Mouse (Mus musculus): Measurements from ENCODE around the gene Rnf207. TPM values are rescaled to one million over a fixed set of nuclear protein-coding genes. Genes with fewer than 3 reads are reported as not detected.

The Rnf207 gene
- polyA plus RNA-seq, 1 experiment from 2014 or later: 1.1 TPM

GRCm38 (mm10) chr4:152291562-152291961 lies 27.2 kb downstream of the Rnf207 start, which contains the start of gene Hes3:
TSS of gene Hes3 (minus strand) at chr4:152291662.
- Histone ChIP-seq H3K27ac (ENCODE audit: low read depth, low read length) (peak within 1 kb of the TSS; percentile 40), H3K4me1 (ENCODE audit: control insufficient read depth, insufficient read depth, low read length) (peaks cover 71% of the 10 kb centered on the region), H3K4me3 (ENCODE audit: low read depth, low read length) (peak within 1 kb of the TSS; percentile 25), H3K9ac (ENCODE audit: low read length) (peak within 1 kb of the TSS; percentile 48), H3K36me3 (ENCODE audit: control insufficient read depth, insufficient read depth, low read length) (no peaks in the 10 kb centered on the region), H3K9me3 (ENCODE audit: control insufficient read depth, low read length) (no peaks in the 10 kb centered on the region), H3K27me3 (ENCODE audit: control insufficient read depth, insufficient read depth, low read length) (peaks cover 71% of the 10 kb centered on the region), H3K4me2 (peak within 1 kb of the TSS; percentile 45)
- peak; percentile 84 for DNase-seq (ENCODE audit: low spot score, missing footprints)
- WGBS: 13% methylated on average over 6 of the region's 6 CpGs
- no peak for ATAC-seq (ENCODE audit: low FRiP score)

GRCm38 (mm10) chr4:152290991-152291390 lies 27.8 kb downstream of the Rnf207 start:
- H3K4me2 ChIP-seq: peak overlapping the region; percentile 45
- 6% methylated on average over 11 of the region's 11 CpGs for WGBS
- peaks cover 75% of the 10 kb centered on the region for H3K4me1 ChIP-seq (ENCODE audit: control insufficient read depth, insufficient read depth, low read length)
- H3K27me3 ChIP-seq (ENCODE audit: control insufficient read depth, insufficient read depth, low read length): peaks cover 77% of the 10 kb centered on the region
- peak overlapping the region; percentile 25 for H3K4me3 ChIP-seq (ENCODE audit: low read depth, low read length)
- H3K9ac ChIP-seq (ENCODE audit: low read length): peak overlapping the region; percentile 48
- no peak for ATAC-seq (ENCODE audit: low FRiP score)
- peak; percentile 91 for DNase-seq (ENCODE audit: low spot score, missing footprints)
- H3K27ac ChIP-seq (ENCODE audit: low read depth, low read length): no peak overlapping the region
- no peaks in the 10 kb centered on the region for H3K36me3 ChIP-seq (ENCODE audit: control insufficient read depth, insufficient read depth, low read length)
- no peaks in the 10 kb centered on the region for H3K9me3 ChIP-seq (ENCODE audit: control insufficient read depth, low read length)

- DNase-seq (ENCODE audit: low spot score, missing footprints): peak; percentile 97
- H3K4me3 ChIP-seq (ENCODE audit: low read depth, low read length): peak overlapping the region; percentile 25
- H3K36me3 ChIP-seq (ENCODE audit: control insufficient read depth, insufficient read depth, low read length): no peaks in the 10 kb centered on the region
- H3K9ac ChIP-seq (ENCODE audit: low read length): peak overlapping the region; percentile 48
- peak overlapping the region; percentile 45 for H3K4me2 ChIP-seq
- H3K27ac ChIP-seq (ENCODE audit: low read depth, low read length): peak overlapping the region; percentile 30; the same call in 1 of the 2 replicates
- H3K27me3 ChIP-seq (ENCODE audit: control insufficient read depth, insufficient read depth, low read length): peaks cover 79% of the 10 kb centered on the region
- H3K9me3 ChIP-seq (ENCODE audit: control insufficient read depth, low read length): no peaks in the 10 kb centered on the region
- H3K4me1 ChIP-seq (ENCODE audit: control insufficient read depth, insufficient read depth, low read length): peaks cover 75% of the 10 kb centered on the region
- under 1% methylated on average over 39 of the region's 39 CpGs for WGBS
- ATAC-seq (ENCODE audit: low FRiP score): peak; percentile 64
Observed at GRCm38 (mm10) chr4:152290385-152290784, 28.4 kb downstream of the Rnf207 start.

- ATAC-seq (ENCODE audit: low FRiP score) (no peak), DNase-seq (ENCODE audit: low spot score, missing footprints) (peak; percentile 94)
- H3K36me3 ChIP-seq (ENCODE audit: control insufficient read depth, insufficient read depth, low read length): no peaks in the 10 kb centered on the region
- no peaks in the 10 kb centered on the region for H3K9me3 ChIP-seq (ENCODE audit: control insufficient read depth, low read length)
- peaks cover 67% of the 10 kb centered on the region for H3K4me1 ChIP-seq (ENCODE audit: control insufficient read depth, insufficient read depth, low read length)
- peak overlapping the region; percentile 49 for H3K4me2 ChIP-seq
- H3K27ac ChIP-seq (ENCODE audit: low read depth, low read length): no peak overlapping the region
- H3K4me3 ChIP-seq (ENCODE audit: low read depth, low read length): no peak overlapping the region
- H3K9ac ChIP-seq (ENCODE audit: low read length): no peak overlapping the region
- peaks cover 88% of the 10 kb centered on the region for H3K27me3 ChIP-seq (ENCODE audit: control insufficient read depth, insufficient read depth, low read length)
- 28% methylated on average over 18 of the region's 18 CpGs for WGBS
Observed at GRCm38 (mm10) chr4:152288398-152288945, 30.3 kb downstream of the Rnf207 start.

GRCm38 (mm10) chr4:152287317-152288120 lies 31.3 kb downstream of the Rnf207 start:
- H3K27me3 ChIP-seq (ENCODE audit: control insufficient read depth, insufficient read depth, low read length): peaks cover 89% of the 10 kb centered on the region
- no peak overlapping the region for H3K27ac ChIP-seq (ENCODE audit: low read depth, low read length)
- no peaks in the 10 kb centered on the region for H3K9me3 ChIP-seq (ENCODE audit: control insufficient read depth, low read length)
- H3K4me3 ChIP-seq (ENCODE audit: low read depth, low read length): peak overlapping the region; percentile 22; the same call in 1 of the 2 replicates
- WGBS: 7% methylated on average over 19 of the region's 19 CpGs
- ATAC-seq (ENCODE audit: low FRiP score) (no peak), DNase-seq (ENCODE audit: low spot score, missing footprints) (peak; percentile 92)
- H3K9ac ChIP-seq (ENCODE audit: low read length): peak overlapping the region; percentile 36; the same call in 1 of the 2 replicates
- peak overlapping the region; percentile 49 for H3K4me2 ChIP-seq
- H3K4me1 ChIP-seq (ENCODE audit: control insufficient read depth, insufficient read depth, low read length): peaks cover 65% of the 10 kb centered on the region
- H3K36me3 ChIP-seq (ENCODE audit: control insufficient read depth, insufficient read depth, low read length): no peaks in the 10 kb centered on the region

- Histone ChIP-seq H3K9me3 (ENCODE audit: control insufficient read depth, low read length) (no peaks in the 10 kb centered on the region), H3K4me3 (ENCODE audit: low read depth, low read length) (peak overlapping the region; percentile 22; the same call in 1 of the 2 replicates), H3K4me2 (peak overlapping the region; percentile 49), H3K36me3 (ENCODE audit: control insufficient read depth, insufficient read depth, low read length) (no peaks in the 10 kb centered on the region), H3K9ac (ENCODE audit: low read length) (peak overlapping the region; percentile 36; the same call in 1 of the 2 replicates), H3K27me3 (ENCODE audit: control insufficient read depth, insufficient read depth, low read length) (peaks cover 91% of the 10 kb centered on the region), H3K4me1 (ENCODE audit: control insufficient read depth, insufficient read depth, low read length) (peaks cover 59% of the 10 kb centered on the region), H3K27ac (ENCODE audit: low read depth, low read length) (no peak overlapping the region)
- WGBS: 3% methylated on average over 26 of the region's 26 CpGs
- DNase-seq (ENCODE audit: low spot score, missing footprints) (peak; percentile 97), ATAC-seq (ENCODE audit: low FRiP score) (no peak)
Observed at GRCm38 (mm10) chr4:152286887-152287286, 31.9 kb downstream of the Rnf207 start.

GRCm38 (mm10) chr4:152286183-152286582 lies 32.6 kb downstream of the Rnf207 start:
- Histone ChIP-seq H3K27me3 (ENCODE audit: control insufficient read depth, insufficient read depth, low read length) (peaks cover 92% of the 10 kb centered on the region), H3K4me1 (ENCODE audit: control insufficient read depth, insufficient read depth, low read length) (peaks cover 52% of the 10 kb centered on the region), H3K9ac (ENCODE audit: low read length) (peak overlapping the region; percentile 18; the same call in 1 of the 2 replicates), H3K9me3 (ENCODE audit: control insufficient read depth, low read length) (no peaks in the 10 kb centered on the region), H3K27ac (ENCODE audit: low read depth, low read length) (no peak overlapping the region), H3K4me3 (ENCODE audit: low read depth, low read length) (peak overlapping the region; percentile 22), H3K4me2 (peak overlapping the region; percentile 49), H3K36me3 (ENCODE audit: control insufficient read depth, insufficient read depth, low read length) (no peaks in the 10 kb centered on the region)
- WGBS: under 1% methylated on average over 32 of the region's 32 CpGs
- peak; percentile 9 for ATAC-seq (ENCODE audit: low FRiP score)
- DNase-seq (ENCODE audit: low spot score, missing footprints): peak; percentile 92

GRCm38 (mm10) chr4:152285505-152285904 lies 33.3 kb downstream of the Rnf207 start:
- Histone ChIP-seq H3K9ac (ENCODE audit: low read length) (no peak overlapping the region), H3K27ac (ENCODE audit: low read depth, low read length) (no peak overlapping the region), H3K27me3 (ENCODE audit: control insufficient read depth, insufficient read depth, low read length) (peaks cover 92% of the 10 kb centered on the region), H3K4me1 (ENCODE audit: control insufficient read depth, insufficient read depth, low read length) (peaks cover 45% of the 10 kb centered on the region), H3K4me2 (no peak overlapping the region), H3K36me3 (ENCODE audit: control insufficient read depth, insufficient read depth, low read length) (no peaks in the 10 kb centered on the region), H3K4me3 (ENCODE audit: low read depth, low read length) (no peak overlapping the region), H3K9me3 (ENCODE audit: control insufficient read depth, low read length) (no peaks in the 10 kb centered on the region)
- ATAC-seq (ENCODE audit: low FRiP score) (no peak), DNase-seq (ENCODE audit: low spot score, missing footprints) (peak; percentile 93)
- 4% methylated on average over 10 of the region's 10 CpGs for WGBS

Data from midbrain, embryonic 11.5 days (tissue).